Mouse (Mus musculus) gonadal fat pad, adult 2 months (tissue): ENCODE measurements around the gene Rps21. TPM values are rescaled to one million over a fixed set of nuclear protein-coding genes. Genes with fewer than 3 reads are reported as not detected.
A peak's percentile ranks its signal among the peaks of the same experiment; 100 is the strongest.

ENCODE experiments used
- DNase-seq: peaks from one replicate; pipeline ENCODE4 v3.0.0-alpha.2; 2012; ENCODE audit warnings: low read depth
- polyA plus RNA-seq: library from polyadenylated mRNA; depleted of rRNA; stranded (reverse); fragments of >200 nt; gene quantifications from 2 replicates; pipeline ENCODE4 v1.2.3, GENCODE M21; 2012

Gene Rps21
- polyA plus RNA-seq, 1 experiment = 4,309 TPM

DNA sequence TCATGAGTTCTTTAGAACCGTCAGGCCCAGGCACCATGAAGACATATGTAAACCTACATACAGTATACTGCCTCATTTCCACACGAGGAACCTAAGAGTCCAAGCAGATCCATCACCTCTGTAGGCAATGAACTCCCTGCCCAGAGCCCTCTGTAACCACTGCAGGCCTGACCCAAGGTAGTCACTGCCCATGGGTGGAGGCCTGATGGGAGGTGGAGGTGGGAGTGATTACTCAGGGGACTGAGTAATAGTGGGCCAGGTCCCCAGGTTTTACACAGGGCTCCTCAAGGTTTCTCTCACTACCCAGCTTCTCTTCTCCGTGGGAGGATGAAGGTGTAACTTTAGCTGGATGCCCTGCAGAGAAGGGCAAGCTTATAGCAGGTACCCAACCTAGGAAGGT is 28.0 kb upstream of the Rps21 start:
- no peak for DNase-seq

DNA sequence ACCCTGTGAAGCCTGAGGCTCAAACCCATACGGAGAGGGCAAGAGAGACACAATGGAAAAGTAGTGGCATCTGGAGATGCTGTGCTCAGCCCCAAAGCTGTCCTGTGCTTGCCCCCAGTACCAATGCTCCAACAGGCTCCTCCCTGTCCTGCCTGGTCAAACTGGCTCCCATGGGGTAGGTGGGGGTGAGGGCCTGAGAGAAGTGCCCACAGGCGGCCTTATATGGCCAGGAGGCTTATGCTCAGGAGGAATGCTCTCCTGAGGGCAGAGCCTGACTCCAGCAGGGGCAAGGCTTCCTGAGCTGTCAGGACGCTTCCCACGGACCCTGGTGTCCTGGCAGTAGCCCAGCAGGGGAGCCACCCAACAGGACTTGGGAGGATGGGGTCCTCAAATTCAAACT is 26.7 kb upstream of the Rps21 start:
- DNase-seq = no peak

DNA sequence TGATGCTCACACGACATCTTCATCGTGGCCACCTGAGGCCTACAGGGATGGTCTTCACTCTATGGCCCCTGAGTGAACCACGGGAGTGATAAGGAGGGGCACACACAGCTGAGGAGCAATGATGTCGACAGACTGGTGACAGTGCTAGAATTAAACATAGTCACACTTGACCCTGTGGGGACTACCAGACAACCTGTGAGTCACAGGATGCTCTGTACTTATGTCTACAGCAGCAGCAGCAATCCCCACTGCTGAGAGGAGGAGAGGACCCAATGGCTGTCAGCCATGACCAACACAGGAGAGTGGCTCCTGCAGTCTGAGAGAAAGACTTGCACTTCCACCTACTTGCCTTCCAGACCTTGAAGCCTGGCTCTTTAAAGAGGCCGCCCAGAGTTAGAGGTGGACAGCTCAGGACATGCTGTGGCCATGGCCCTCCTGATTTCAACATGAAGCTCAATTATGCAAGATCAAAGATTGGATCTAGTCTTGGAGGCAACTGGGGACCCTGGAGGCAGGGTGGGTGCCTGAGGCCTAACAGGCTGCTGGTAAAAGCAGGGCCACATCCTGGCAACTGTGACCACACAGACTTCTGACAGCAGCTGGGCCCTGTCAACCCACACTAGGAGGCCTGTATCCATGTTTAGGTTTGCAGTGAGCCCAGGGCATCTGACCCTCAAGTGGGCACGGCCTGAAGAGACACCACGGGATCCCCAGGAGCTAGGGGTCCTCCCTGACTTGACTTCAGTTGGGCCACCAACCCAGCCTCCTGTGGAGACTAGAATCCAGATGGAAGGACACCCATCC is 23.9 kb upstream of the Rps21 start:
- no peak for DNase-seq

DNA sequence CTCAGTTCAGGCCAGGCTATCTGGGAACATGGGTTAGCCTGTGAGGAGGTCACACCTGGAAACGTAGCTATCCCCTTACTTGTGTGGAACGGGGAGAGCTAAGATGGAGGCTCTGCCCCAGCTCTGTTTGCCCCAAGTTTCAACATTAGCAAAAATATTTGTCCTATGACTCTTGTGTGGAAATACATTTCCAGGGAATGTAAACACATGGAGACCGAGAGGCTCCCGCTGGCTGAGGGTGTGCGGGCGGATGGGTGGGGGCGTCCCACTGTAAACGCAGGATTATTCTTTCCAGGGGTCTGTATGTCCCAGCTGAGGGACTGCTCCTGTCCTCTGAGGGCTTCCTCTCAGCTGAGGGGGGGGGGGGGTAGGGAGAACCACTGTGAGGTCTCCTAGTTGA is 22.8 kb upstream of the Rps21 start:
- no peak for DNase-seq

DNA sequence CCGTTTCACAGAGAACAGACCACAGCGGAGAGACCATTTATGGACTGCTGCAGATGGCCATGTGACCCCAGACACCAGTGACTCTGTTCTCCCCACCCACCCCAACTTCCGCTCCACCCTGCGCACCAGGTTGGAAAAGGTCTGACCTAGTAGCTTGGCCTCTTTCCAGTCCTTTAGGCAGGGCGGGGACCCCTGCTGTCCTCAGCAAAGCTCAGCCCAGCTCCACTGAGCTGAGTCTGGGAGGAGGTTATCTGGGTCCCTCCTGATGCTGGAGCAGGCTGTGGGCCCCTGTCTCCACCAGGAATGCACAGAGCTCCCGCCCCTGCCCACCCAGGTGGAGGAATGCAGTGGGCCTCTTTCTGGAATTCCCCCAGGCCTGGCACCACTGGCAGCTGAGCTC is 22.2 kb upstream of the Rps21 start:
- DNase-seq = no peak

DNA sequence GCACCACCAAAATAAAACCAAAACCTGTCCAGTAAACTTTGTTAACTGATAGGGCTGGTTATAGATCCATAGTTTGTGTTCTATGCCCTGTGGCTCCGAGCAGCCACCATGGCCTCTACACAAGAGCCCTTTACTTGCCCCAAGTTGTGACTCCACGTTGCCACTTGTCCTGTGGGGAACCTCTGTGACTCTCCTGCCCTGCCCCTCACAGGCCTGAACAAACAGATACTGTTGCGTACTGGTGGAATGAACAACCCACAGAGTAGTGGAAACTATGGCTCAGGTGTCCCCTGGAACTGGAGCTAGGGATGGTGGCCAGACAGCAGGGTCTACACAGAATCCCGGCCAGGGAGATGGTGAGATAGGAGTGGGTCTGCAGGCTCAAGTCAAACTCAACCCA is 21.4 kb upstream of the Rps21 start:
- no peak for DNase-seq

DNA sequence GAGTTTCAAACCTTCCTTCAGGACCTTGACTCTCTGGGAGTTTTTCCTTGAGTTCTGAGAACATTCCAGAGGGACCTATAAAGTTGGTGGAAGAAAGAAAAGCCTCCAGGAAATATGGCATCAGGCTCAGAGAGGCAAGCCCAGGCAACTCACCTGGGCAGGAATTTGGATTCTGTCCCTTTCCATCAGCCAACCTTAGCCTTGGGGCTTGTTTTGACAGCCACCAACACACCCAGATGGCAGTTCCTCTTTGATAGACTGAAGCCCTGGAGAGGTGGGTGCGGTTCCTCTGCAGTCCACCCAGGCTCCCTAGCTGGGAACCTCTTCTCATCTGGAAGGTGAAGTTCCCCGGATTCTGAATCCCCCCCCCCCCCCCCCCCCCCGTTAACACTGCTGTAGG is 20.7 kb upstream of the Rps21 start:
- peak; percentile 79 for DNase-seq

DNA sequence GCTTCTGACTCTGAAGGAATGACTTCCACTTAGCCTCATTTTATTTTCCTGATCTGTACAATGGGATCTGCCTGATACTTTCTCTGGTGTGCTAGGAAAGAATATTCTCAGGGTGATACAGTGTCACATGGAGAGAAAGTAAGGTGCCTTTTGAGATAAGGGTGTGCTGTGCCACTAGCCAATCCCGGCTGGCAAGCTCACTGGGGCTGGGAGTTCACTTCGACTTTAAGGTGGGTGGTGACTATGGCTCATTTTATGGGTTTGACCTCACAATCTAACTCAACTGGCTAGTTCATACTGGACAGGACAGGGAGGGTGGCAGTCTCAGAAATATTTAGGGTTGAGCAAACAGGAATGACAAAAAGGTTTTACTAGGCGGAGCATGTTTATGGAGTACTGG is 20.2 kb upstream of the Rps21 start:
- no peak for DNase-seq

DNA sequence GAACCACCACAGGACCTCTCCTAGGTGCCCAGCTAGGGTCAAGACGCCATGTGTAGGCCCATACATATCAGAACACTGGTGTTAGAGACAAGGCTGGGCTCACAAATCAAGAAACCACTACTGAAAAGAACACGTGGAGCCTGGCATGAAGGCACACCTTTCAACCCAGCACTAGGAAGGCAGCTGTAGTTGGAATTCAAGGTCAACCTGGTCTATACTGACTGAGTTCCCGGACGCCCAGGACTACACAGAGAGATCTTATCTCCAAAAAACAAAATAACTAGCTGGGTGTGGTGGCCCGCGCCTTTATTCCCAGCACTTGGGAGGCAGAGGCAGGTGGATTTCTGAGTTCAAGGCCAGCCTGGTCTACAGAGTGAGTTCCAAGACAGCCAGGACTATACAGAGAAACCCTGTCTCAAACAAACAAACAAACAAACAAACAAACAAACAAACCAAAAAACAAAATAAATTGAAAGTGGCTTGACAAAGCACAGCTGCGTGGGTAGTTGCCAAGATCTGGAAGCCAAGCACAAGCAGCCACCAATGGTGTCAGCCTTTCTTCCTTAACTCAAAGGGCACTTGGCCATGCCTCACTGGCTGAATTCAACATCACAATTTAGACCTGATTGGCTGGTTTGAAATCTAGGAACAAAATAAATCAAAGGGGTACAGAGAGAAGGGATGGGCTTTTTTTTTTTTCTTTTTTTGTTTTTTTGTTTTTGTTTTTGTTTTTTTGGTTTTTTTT is 19.4 kb upstream of the Rps21 start:
- no peak for DNase-seq

DNA sequence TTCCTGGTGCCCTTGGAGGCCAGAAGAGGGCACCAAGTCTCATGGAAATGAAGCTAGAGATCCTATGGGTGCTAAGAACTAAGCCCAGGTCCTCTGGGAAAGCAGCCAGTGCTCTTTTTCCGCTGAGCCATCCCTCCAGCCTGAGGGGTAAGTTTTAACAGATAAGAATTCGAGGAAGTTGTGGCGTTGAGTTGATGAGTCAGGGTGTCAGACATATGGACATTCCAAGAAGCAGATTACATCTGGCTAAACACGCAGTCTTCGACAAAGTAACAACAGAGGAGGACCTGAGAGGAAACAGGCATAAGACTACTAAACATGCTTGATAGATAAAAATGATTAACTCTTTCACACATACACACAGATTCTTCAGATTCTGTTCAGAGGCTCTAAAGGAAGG is 18.6 kb upstream of the Rps21 start:
- no peak for DNase-seq

DNA sequence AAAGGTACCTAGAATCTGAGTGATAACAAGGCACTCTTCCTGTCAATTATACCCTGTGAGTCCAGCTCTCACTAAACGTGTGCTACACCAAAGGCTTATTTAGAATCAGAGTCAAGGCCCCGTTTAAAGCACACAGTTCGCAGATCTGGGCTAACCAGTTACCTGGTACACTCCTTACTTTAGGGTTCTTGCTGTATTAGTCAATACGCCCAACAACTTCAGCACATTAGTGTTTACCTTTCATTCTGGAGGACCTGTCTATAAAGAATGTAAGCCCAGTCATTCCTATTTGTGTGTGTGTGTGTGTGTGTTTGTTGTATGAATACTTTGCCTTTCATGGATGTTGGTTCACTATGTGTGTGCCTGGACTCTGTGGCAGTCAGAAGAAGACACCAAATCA is 14.1 kb upstream of the Rps21 start:
- no peak for DNase-seq

DNA sequence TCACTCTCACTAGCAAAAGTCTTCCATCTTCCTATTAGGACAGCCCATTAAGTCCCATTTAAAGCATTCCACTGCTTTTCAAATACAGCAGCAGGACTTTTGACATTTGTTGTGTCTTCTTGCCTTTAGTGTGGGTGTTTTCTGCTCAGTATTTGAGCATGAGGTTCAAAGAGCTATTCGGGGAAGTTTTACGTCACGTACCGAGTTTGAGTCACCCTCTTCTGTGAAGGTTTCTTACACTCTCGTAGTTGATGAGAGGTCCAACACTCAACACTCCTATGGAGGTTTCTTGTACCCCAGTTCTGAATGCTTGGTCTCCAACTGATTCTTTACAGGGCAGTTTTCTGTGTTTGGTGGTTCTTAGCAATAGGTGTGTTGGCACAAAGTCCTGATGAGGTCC is 9.3 kb upstream of the Rps21 start:
- DNase-seq = no peak

DNA sequence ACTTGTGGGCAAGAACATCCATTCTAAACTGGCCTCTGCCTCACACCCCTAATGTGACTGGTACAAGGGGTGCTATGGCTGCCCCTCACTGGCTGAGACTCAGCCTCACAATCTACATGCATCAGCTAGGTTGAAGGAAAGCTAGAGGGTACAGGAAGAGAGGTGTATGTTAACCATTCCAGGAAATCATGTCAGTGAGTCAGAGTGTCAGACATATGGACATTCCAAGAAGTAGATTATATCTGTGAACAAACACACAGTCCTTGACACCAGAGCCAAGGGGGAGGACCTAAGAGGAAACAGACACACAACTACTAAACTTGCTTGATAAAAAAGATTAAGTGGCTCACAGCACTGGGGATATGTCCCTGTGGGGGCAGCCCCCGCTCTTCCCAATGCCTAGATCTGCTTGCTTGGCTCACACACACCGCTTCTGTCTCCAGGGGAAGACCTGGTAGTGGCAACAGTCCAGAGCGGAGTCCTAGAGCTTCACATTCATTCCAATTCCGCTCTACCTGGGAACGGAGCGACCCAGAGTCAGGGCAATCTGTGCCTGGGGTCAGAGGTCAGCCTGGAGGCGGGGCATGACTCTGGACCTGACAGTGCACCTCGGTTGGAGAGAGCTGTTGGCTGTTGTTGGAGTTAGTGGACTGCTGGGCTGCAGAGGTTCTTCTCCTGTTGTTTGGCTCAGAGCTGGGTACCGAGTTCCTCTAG is 8.1 kb upstream of the Rps21 start:
- no peak for DNase-seq

DNA sequence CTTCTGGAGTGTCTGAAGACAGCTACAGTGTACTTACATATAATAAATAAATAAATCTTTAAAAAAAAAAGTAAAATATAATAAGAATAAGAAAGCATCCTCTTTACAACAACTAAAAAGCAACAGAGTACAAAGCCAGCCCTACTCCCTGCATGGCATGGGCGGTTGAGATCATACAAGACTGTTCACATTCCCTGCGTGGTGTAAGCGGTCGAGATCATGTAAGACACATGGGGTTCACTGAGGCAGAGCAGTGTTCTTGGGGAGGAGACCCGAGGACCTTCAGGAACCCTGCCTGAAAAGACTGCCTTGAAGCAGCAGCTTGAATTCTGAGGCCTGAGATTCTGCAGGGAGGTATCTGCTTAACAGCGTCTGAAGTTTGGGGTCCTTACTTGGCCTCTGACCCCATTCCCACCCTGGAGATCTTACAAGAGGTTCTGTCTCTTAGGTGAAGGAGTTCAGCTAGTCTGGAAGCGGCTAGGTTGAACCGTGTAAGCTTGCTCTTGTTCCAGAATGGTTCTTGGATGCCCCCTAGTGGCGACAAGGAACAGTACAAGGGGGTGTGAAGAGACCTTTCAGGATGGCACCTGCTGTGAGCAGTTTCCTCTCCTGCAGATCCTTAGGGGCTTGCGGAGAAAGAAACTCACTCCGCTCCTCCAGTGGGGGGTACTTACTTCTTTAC is 6.1 kb upstream of the Rps21 start:
- no peak for DNase-seq

DNA sequence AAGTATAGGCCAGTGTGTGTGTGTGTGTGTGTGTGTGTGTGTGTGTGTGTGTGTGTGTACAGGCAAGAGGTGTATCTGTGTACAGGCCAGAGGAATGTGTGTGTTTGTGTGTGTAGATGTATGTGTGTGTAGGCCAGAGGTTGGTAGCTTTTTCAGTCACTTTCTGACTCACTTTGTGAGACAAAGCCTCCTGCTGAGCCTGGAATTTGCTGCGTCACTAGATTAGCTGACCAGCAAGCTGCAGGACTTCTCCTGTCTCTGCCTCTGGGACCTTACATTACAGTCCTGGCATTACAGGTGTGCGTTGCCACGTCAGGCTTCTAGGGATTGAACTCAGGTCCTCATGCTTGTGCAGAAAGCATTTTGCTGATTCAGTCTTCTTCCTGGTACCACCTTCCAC is 5.3 kb upstream of the Rps21 start:
- DNase-seq = no peak

DNA sequence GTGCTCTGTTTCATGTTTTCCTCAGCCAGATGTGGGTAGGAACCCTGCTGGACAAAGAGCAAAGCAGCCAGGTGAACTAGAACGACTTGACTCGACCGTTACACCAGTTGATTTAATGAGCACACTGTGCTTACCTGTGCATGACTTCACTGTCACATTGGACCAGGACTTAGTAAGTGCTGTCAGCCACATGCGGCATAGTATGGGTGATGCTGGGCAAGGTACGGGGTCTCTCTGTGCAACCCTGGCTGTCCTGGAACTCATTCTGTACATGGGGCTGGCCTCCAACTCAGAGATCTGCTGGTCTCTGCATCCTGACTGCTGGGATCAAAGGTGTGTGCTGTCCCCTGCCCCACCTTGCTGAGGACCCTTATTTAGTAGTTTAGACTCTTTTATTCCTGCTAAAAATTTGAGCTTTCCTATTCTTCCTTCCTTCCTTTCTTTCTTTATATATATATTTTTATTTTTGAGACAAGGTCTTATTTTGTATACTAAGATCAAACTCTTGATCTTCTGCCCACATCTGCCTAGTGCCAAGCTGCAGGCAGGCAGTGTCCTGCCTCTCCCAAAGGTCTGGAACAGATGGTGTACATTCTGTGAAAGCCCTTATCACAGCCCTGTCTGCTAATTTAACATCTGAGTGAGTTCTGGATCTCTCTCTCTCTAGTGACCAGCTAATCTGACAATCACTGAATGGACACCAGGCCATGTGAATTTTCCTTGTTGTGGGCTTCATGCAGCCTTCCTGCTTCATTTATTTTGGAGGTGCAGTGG is 2.6 kb upstream of the Rps21 start:
- DNase-seq = no peak

DNA sequence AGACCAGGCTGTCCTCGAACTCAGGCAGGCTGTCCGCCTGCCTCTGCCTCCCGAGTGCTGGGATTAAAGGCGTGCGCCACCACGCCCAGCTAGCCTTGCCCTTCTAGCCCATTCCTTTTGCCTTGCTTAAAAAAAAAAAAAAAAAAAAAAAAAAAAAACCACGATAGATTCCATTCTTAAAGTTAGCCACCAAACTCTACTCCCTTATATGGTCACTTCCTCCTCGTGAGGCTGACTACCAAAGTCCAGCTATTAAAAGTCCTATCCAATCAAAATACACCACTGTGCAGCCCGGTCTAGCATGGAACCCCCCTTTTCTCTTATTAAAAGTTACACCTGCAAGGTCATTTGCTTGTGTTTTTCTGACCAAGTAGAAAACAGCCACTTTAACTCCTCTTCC is 1.5 kb upstream of the Rps21 start:
- no peak for DNase-seq

DNA sequence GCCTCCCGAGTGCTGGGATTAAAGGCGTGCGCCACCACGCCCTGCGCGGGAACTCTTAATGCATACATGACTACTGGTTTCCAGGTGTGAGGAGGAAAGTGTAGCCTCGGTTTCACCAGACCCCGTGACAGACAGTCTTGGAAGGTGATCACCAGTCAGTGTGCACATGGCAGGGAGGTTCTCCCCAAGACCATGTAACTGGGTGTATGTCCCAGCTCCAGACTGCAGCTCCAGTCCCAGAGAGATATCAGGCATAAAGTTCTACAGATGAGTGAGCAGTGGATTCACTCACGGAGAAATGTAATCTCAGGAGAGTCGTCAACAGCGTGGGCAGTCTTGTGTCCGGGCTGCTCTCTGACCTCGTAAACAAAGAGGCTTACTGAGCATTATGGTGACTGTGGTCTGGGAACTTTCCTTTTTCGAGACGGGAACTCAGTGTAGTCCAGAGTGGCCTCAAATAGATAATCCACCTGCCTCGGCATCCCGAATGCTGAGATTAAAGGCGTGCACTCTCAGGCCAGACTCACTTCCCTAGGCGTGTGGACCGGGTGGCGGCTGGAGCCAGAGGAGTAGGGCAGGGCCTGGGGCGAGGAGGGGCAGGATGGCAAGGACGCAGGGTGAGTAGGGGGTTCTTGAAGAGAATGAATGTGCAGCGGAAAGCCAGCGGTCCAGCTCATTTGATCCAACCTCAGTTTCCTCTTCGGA is 729 bp upstream of the Rps21 start:
- no peak for DNase-seq

DNA sequence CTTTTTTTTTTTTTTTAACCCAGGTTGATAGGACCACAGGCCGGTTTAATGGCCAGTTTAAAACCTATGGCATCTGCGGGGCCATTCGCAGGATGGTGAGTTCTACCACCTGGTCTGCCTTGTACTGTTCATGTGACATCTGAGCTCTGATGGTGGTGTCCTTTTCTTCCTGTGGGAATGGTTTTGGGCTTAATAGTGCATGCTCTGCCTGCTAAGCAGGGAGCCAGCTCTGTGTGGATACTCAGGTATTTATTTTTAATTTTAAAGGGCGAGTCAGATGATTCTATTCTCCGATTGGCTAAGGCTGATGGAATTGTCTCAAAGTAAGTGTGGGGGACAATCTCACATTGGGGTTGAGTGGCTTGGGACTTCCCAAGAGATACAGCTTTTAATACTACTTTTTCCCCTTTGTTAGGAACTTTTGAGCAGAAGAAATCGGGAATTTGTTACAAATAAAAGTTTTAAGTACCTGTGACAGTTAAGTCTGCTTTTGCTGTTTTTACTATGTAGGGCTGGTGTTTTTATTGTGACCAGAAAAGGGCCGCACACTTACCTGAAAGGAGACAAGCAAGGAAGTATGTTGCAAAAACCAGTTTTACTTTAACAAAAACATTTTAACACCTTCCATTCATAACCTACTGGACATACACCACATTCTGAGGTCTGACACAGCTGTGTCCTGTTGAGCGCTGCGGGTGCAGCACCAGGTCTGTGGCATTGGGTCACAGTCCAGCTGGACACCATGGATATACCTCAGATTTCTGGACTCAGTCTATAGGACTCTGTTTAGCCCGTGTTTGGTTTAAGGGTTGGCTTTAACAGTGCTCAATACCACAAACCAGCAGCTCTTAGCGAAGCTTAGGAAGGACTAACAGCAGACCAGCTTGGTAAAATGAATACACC is 1.0 kb downstream of the Rps21 start:
- no peak for DNase-seq
